Mouse (Mus musculus) liver, postnatal 0 days (tissue): Measurements from ENCODE around the gene Cabp4.

ENCODE experiments used
- CTCF ChIP-seq: sonication (generic); IDR thresholded peaks from 2 replicates; pipeline ENCODE4 v1.5.1; 2016; ENCODE audit warnings: antibody characterized with exemption, low read depth
- EP300 ChIP-seq: IDR thresholded peaks from 2 replicates; pipeline ENCODE4 v1.6.1; 2016; ENCODE audit warnings: antibody characterized with exemption, low read depth, mild to moderate bottlenecking

DNA sequence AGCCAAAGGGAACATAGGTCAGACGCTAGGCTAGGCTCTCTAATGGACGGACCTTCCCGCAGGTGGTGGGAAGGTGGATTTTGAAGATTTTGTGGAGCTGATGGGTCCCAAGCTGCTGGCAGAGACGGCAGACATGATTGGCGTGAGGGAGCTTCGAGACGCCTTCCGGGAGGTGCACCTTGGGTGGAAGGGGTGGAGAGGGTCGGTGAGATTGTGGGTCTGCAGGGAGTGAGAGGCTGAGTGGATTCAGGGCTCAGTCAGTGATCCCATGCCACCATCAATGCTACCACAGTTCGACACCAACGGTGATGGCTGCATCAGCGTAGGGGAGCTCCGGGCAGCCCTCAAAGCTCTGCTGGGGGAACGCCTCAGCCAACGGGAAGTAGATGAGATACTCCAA, 57.7 kb downstream of the Cabp4 start:
- TF ChIP-seq CTCF (no peak), EP300 (no peak)
